Mouse (Mus musculus): ENCODE data around the gene Tmem91.
"Not testable (repeated sequence)": the region's sequence is repeated elsewhere in the genome, so short reads cannot be mapped to it uniquely, and the experiment has no call there.

Tmem91 gene

GRCm38 (mm10) chr7:25674719-25675300, at the start of gene Tmem91:
Gene Tmem91, minus strand, starts transcription at chr7:25675166.
- no peak for DNase-seq (ENCODE audit: low read depth, low spot score)

GRCm38 (mm10) chr7:25721776-25722175, 46.8 kb upstream of the Tmem91 start:
- not testable (repeated sequence) for DNase-seq (ENCODE audit: low read depth, low spot score)

GRCm38 (mm10) chr7:25720760-25721159, 45.8 kb upstream of the Tmem91 start:
- no peak for DNase-seq (ENCODE audit: low read depth, low spot score)

GRCm38 (mm10) chr7:25719761-25720610, 45.0 kb upstream of the Tmem91 start:
- DNase-seq (ENCODE audit: low read depth, low spot score), result peak; percentile 84

- DNase-seq (ENCODE audit: low read depth, low spot score), result peak; percentile 94
Observed at GRCm38 (mm10) chr7:25718788-25719417, 43.9 kb upstream of the Tmem91 start, which contains the start of gene Ccdc97. Gene Ccdc97, minus strand, starts transcription at chr7:25719088.

- DNase-seq (ENCODE audit: low read depth, low spot score), result no peak
Observed at GRCm38 (mm10) chr7:25717478-25717877, 42.5 kb upstream of the Tmem91 start.

- DNase-seq (ENCODE audit: low read depth, low spot score), result no peak
Observed at GRCm38 (mm10) chr7:25715731-25716271, 40.8 kb upstream of the Tmem91 start.

GRCm38 (mm10) chr7:25714581-25714980, 39.6 kb upstream of the Tmem91 start:
- DNase-seq (ENCODE audit: low read depth, low spot score), result no peak

GRCm38 (mm10) chr7:25712801-25713200, 37.8 kb upstream of the Tmem91 start:
- DNase-seq (ENCODE audit: low read depth, low spot score), result no peak

- DNase-seq (ENCODE audit: low read depth, low spot score), result peak; percentile 68
Observed at GRCm38 (mm10) chr7:25711731-25712197, 36.8 kb upstream of the Tmem91 start.

GRCm38 (mm10) chr7:25711165-25711564, 36.2 kb upstream of the Tmem91 start:
- DNase-seq (ENCODE audit: low read depth, low spot score), result no peak

GRCm38 (mm10) chr7:25710519-25711130, 35.7 kb upstream of the Tmem91 start:
- no peak for DNase-seq (ENCODE audit: low read depth, low spot score)

- no peak for DNase-seq (ENCODE audit: low read depth, low spot score)
Observed at GRCm38 (mm10) chr7:25709961-25710360, 35.0 kb upstream of the Tmem91 start.

- no peak for DNase-seq (ENCODE audit: low read depth, low spot score)
Observed at GRCm38 (mm10) chr7:25707581-25708292, 32.8 kb upstream of the Tmem91 start.

GRCm38 (mm10) chr7:25706578-25707170, 31.7 kb upstream of the Tmem91 start:
- no peak for DNase-seq (ENCODE audit: low read depth, low spot score)

- no peak for DNase-seq (ENCODE audit: low read depth, low spot score)
Observed at GRCm38 (mm10) chr7:25705801-25706251, 30.9 kb upstream of the Tmem91 start.

GRCm38 (mm10) chr7:25704716-25705364, 29.9 kb upstream of the Tmem91 start:
- no peak for DNase-seq (ENCODE audit: low read depth, low spot score)

GRCm38 (mm10) chr7:25703793-25704494, 29.0 kb upstream of the Tmem91 start:
- DNase-seq (ENCODE audit: low read depth, low spot score), result no peak

- DNase-seq (ENCODE audit: low read depth, low spot score), result no peak
Observed at GRCm38 (mm10) chr7:25702350-25702749, 27.4 kb upstream of the Tmem91 start.
